Mouse (Mus musculus) thymus, postnatal 0 days (tissue): ENCODE data around the gene Clpb. TPM values are rescaled to one million over a fixed set of nuclear protein-coding genes. Genes with fewer than 3 reads are reported as not detected.

Experiments
- DNase-seq: peaks from one replicate; pipeline ENCODE4 v3.0.0-alpha.2; 2015; ENCODE audit warnings: low spot score
- polyA plus RNA-seq: library from polyadenylated mRNA; unstranded; fragments of >200 nt; fragmentation: Nextera tagmentation; extraction: Ambion mirVana; gene quantifications from 2 replicates; pipeline ENCODE4 v1.2.1, GENCODE M21; 2015

Gene Clpb
- polyA plus RNA-seq, 1 experiment from 2014 or later: 30.5 TPM

GRCm38 (mm10) chr7:101720356-101720755 lies 56.9 kb downstream of the Clpb start:
- no peak for DNase-seq

GRCm38 (mm10) chr7:101725081-101725480 lies 61.6 kb downstream of the Clpb start:
- DNase-seq: peak; percentile 54

GRCm38 (mm10) chr7:101726980-101727379 lies 63.5 kb downstream of the Clpb start:
- DNase-seq: no peak

GRCm38 (mm10) chr7:101732096-101732495 lies 68.7 kb downstream of the Clpb start:
- DNase-seq: no peak

- DNase-seq: no peak
These were observed 69.6 kb downstream of the Clpb start for GRCm38 (mm10) chr7:101733042-101733441.

- peak; percentile 62 for DNase-seq
These were observed 71.9 kb downstream of the Clpb start for GRCm38 (mm10) chr7:101735297-101735696.

- no peak for DNase-seq
These were observed 74.3 kb downstream of the Clpb start for GRCm38 (mm10) chr7:101737735-101738134.

GRCm38 (mm10) chr7:101739602-101740001 lies 76.2 kb downstream of the Clpb start:
- peak; percentile 30 for DNase-seq

- DNase-seq: no peak
These were observed 80.1 kb downstream of the Clpb start for GRCm38 (mm10) chr7:101743487-101743886.

GRCm38 (mm10) chr7:101746559-101747334 lies 83.3 kb downstream of the Clpb start:
- DNase-seq: no peak

- no peak for DNase-seq
These were observed 86.8 kb downstream of the Clpb start for GRCm38 (mm10) chr7:101750268-101750667.

GRCm38 (mm10) chr7:101752346-101752745 lies 88.9 kb downstream of the Clpb start:
- DNase-seq: no peak

GRCm38 (mm10) chr7:101753492-101753891 lies 90.1 kb downstream of the Clpb start:
- DNase-seq: no peak

- no peak for DNase-seq
These were observed 91.0 kb downstream of the Clpb start for GRCm38 (mm10) chr7:101754416-101754815.

- no peak for DNase-seq
These were observed 91.9 kb downstream of the Clpb start for GRCm38 (mm10) chr7:101755301-101755700.

- no peak for DNase-seq
These were observed 98.7 kb downstream of the Clpb start for GRCm38 (mm10) chr7:101761899-101762780.

GRCm38 (mm10) chr7:101767335-101767907 lies 104.0 kb downstream of the Clpb start:
- DNase-seq: no peak

GRCm38 (mm10) chr7:101770051-101770450 lies 106.6 kb downstream of the Clpb start:
- DNase-seq: no peak

GRCm38 (mm10) chr7:101771604-101772003 lies 108.2 kb downstream of the Clpb start:
- DNase-seq: no peak

- no peak for DNase-seq
These were observed 109.3 kb downstream of the Clpb start for GRCm38 (mm10) chr7:101772687-101773086.

GRCm38 (mm10) chr7:101777053-101777452 lies 113.6 kb downstream of the Clpb start:
- DNase-seq: no peak

GRCm38 (mm10) chr7:101817861-101818401 lies 154.5 kb downstream of the Clpb start, which contains the start of gene Phox2a:
TSS of gene Phox2a (plus strand) at chr7:101818313.
- DNase-seq: no peak
